Mouse (Mus musculus) right cerebral cortex, adult 18-20 months (tissue): ENCODE results near the gene Pif1.

Experiments used
- DNase-seq: peaks from one replicate; pipeline ENCODE4 v3.0.0; 2022; ENCODE audit warnings: mixed read lengths

The Pif1 gene

DNA sequence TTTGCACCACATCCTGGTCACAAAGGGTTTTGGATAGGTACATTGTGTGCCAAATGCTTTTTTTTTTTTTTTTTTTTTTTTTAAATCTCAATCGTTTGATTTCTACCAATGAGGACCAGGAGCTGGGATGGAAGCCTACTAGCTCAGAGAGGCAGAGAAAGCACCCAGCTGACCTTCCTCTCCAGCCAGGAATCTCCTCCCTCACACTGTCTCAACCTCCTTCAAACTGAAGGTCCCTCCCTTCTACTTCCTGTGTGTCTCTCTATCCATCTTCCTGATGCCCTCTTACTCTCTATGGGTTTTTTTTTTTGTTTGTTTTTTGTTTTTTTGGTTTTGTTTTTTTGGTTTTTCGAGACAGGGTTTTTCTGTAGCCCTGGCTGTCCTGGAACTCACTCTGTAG lies 14.0 kb downstream of the Pif1 start:
- no peak for DNase-seq

DNA sequence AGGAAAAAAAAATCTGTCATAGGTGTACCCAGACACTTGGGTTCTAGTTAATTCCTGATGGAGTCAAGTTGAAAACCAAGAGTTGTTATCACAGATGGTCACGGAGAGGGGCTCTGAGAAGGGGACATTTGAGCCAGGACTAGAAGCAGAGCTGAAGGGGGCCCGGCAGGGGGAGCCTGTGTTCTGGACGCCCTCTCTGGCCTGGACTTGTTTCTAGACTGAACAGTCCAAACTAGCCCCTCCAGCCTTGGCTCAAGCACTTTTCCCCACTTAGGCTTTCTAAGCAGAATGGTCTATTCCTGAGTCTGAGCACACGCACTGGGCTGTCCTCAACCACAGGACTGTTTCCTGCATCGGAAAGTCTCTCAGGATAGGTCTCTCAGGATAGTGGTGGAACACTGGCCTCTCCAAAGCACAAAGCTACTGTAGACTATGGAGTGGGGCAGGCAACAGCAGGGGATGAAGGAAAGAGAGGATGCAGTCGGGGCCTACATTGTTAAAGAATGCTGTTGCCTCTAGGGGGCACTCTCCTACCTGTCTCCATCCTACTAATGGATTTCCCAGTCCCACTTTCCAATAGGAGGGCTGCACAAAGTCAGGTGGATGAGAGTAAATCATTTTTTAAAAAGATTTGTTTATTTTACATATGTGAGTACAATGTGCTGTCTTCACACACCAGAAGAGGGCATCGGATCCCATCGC lies 16.6 kb downstream of the Pif1 start:
- DNase-seq: no peak

DNA sequence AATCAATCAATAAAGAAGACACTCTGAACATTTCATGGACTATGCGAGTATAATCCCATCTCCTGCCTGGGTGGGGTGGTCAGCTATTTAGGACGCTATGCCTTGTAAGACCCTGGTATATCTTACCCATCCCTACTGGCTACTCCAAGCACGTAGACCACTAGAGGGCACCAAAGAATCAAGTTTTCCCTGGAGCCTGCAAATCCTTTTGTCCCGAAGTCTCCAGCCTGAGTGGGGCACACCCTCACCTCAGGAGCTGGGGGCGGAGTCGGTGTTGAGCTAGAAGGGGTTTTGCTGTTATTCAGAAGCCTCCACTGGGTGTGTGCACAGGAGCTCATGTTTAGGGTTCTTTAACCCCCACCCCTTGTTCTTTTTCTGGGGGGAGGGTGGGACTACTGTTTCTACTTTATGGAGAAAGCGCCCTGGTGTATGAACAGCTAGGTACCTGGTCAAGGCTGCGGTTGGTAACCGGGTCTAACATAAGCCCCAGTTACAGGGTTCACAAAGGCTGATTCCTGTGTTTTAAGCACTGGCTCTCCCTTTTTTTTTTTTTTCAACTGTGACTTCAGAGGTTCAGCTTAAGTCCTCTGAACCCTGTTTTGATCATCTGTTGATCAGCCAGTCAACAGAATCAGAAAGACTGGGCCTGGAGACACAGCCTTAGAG lies 18.6 kb downstream of the Pif1 start:
- peak; percentile 32 for DNase-seq

DNA sequence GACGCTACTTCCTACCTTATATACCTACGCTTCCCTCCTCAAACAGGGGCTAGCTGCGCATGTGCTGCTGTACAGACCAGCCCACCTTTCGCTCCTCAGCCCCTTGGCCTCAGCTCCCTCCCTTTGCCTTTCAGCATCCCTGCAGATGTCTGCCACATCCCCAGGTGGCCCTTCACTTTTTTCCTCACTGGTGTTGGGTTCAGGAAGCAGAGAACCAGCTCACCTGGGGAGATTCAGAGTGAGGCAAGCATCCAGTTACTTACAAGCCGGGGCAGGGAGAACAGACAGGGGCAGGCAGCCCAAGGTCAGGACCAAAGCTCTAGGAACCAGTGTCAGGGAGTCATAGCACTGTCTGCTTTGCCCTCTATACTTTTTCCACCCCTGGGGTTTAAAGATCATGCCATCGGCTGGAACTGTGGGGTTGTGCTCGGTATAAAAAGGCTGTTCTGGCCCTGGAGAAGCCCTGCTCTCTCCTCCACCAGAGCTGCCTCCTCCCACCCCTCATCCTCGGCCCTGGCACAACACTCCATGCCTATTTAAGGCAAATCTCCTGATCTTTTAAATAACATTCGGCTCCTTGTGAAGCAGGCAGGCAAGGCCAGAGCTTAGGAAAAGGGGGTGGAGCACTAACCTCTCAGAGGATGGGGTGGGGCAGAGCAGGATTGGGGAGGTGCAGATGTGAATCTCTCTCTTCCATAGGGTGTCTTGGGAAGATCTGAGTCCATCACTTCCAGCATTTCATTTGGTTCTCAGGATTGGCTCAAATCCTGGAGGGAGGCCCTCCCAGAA lies 19.6 kb downstream of the Pif1 start:
- DNase-seq: no peak

DNA sequence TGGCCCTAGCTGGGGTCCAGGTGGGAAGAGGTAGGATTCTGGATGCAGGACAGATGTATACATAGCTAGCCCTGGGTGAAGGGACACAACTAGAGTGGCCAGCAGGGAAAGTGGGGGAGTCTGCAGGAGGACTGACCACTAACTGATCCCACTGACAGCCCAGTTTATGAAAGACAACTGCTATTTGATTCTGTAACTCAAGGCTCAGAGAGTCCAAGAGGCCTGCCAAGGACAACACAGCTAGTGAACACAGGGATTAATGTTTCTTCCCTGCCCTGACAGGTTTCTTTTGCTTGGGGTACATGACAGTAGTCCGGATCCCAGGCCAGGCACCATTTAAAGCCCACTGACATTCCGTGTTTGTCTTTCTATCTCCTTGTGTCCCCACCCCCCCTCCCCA lies 20.2 kb downstream of the Pif1 start:
- no peak for DNase-seq

DNA sequence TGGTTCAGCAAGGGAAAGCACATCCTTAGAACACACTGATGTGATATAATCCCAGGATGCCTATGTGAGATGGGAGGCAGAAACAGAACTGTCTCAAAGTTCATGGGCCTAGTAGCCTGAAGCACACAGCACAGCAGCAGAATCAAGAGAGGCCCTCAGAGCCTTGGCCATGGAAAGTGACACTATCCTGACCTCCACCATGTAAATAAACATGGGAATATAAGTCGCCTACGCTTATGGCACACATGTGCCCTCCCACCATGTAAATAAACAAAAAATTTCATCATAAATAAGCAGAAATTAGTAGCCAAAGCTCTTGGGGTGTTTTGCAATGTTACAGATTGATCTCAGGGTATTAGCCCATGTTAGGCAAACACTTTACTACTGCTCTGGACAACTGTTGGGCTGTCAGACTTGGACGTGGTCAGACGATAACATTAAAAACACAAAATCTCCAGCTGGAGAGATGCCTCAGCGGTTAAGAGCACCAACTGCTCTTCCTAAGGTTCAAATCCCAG lies 25.1 kb downstream of the Pif1 start:
- no peak for DNase-seq

DNA sequence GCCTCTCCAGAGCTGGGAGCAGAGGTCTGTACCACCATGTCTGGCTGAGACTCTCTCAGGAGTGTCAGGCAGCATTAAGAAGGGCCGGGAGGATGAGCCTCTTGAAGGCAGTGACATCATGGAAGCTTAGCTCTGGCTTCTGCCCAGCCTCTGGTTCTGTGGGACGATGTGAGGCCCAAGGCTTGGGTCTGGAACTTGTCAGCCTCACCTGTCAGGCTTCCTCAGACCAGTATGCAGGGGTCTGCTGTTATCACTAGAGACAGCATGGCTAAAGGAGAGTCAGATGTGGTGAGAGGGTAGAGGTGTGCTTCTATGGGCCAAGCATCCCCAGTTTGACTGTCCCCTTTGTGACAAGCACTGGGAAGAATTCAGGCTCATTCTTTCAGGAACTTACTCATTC lies 26.1 kb downstream of the Pif1 start:
- no peak for DNase-seq

DNA sequence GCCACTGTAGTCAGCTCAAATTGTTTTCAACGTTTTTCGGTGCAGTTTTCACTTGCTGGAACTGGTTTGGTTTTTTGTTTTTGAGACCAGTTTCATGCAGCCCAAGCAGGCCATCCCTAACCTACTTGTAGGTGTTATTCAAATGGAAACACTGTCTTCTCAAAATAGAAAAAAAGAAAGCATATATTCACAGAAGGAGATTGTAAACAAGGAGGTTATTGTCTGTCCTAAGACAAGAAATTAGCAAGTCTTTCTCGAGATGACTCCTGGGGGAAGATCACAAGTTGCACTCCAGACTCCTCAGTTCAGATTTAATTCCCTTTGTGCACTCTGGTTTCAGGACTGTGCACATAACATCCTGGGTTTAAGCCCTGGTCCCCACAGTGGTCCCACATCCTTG lies 32.4 kb downstream of the Pif1 start:
- no peak for DNase-seq

DNA sequence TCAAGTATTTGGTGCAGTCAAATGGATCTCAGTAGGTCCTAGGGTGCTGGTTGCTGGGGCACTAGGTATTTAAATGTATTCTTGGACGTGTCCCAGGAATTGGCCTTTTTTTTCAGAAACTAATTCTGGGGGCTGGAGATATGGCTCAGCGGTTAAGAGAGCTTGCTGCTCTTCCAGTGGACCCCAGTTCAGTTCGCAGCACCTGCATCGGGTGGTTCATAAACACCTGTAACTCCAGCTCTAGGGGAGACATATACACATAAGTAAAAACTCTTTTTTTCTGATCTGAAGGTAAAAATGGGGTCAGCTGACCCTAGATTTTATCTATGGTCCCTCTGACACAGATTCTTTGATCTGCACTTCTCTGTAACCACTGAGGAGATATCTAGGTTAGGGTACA lies 34.2 kb downstream of the Pif1 start:
- no peak for DNase-seq

DNA sequence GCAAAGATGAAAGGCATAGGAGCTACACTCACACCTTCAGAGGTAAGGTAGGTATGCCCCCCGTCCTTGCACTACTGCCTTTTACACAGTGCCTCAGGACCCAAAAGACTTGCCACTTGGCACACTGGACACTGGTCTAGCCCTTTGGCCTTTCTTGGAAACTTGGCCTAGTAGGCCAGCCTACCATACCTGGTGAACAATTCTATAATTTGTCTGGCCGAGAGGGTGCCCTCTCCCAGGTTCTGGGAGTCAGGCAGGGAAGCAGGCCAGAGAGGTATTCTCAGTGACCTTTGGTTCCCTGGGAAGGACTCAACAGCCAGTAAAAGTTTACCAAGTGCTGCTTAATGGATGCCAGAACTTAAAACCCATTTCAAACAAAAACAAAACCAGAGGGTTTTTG lies 34.7 kb downstream of the Pif1 start:
- no peak for DNase-seq

DNA sequence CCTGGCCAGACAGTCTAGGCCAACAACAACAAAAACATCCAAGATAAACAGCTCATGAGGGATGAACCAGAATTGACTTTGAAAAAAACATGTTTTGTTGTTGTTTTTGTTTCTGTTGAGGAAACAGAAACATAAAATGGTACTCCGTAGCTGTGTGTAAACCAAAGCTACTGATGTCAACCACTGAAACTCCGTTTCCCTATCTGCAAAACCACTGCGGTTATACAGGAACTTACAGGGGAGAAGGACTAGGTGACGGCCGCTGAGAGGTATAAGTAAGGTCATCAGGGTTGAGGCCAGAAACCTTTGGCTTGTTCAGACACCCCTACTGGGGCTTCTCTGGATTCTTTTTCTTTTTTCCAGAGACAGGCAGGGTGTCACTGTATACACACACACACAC lies 35.9 kb downstream of the Pif1 start:
- DNase-seq: no peak

DNA sequence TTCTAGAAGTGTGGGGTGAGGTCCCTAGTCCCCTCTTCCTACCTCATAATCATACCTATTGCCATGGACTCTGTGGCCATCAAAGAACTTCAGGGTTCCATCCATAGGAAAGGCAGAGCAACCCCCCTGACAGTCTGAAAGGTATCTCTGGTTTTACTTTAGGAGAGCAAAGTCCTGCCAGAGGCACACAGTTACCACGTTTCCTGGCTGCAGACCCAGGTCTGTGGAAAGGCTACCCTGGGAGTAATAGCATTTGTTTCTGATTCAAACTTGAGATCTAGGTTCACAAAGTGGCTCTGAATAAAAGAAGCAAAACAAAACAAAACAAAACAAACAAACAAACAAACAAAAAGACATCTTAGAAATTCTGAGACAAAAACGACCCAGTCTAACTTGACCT lies 37.3 kb downstream of the Pif1 start:
- DNase-seq: no peak

DNA sequence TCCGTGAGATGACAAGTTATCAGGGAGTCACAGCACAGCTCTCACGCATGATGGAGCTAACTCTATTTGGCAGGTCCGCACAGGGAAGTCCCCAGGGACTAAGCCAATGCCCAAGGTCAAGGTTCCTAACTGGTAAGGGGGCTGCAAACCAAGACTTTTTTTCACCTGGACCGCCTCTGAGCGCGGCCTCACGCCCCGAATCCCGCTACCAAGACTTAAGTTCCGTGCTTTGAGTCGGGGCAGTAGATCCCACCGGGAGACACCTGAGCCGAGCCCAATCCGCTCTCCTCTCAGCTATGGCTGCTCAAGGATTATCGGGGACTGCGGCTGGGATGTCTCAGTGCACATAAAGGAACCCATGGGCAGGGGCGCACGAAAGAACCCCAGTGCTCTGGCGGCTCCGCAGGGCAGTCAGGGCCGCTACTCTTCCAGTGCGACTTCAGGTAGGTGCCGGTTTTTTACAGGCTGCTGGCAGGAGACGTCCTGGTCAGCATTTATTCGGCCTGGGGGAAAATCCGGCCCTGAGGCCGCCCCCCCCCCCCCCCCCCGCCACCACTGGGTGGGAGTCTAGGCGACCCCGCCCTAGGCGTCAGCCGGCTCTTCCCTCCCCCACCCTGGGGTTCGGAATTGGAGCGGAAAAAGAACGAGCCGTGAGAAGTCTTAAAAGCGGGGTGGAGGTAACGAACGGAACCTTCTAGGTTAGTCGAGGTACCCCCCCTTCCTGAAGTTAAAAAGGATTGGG lies 42.2 kb downstream of the Pif1 start, which contains the start of gene Rbpms2:
Gene Rbpms2 (plus strand): TSS at position 624 of the 742 bp plus-strand sequence.
- DNase-seq: no peak

DNA sequence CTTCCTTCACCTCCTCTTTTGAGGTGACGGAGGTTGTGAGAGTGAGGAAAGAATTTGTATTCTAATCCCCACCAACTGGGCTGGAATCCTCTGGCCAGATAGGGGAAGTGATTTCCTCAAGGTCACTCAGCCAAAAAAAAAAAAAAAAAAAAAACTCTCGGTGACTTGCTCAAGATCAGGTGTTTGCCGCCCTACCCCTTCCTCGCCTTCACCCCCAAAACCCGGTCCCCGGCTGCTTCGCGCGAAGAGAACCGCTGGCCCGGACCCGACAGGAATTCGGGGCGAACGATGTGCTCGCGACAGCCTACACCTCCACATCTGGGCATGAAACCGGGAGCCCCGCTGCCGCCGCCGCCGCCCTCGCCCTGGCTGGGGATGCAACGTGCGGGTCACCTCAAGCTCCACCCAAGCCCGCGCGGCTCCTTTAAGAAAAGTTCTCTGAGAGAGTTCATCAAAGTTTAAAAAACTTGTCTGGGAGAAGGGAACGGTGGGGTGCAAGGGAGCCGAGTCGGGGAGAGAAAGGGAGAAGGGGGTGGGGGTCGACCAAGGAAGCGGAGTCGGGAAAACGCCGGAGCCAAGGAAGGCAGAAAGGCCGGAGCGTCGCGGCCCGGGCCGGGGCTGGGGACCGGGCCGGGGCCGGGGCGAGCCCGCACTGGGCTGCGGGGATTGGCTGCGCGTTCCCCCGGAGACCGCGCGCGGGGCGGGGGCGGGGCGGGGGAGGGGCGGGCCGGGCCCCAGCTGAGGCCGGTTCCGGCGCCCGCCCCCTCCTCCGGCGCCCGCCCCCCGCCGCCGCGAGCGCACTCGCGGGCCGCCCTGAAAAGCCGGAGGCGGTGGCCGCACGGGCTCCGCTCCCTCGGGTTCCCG lies 43.0 kb downstream of the Pif1 start:
- DNase-seq: no peak

DNA sequence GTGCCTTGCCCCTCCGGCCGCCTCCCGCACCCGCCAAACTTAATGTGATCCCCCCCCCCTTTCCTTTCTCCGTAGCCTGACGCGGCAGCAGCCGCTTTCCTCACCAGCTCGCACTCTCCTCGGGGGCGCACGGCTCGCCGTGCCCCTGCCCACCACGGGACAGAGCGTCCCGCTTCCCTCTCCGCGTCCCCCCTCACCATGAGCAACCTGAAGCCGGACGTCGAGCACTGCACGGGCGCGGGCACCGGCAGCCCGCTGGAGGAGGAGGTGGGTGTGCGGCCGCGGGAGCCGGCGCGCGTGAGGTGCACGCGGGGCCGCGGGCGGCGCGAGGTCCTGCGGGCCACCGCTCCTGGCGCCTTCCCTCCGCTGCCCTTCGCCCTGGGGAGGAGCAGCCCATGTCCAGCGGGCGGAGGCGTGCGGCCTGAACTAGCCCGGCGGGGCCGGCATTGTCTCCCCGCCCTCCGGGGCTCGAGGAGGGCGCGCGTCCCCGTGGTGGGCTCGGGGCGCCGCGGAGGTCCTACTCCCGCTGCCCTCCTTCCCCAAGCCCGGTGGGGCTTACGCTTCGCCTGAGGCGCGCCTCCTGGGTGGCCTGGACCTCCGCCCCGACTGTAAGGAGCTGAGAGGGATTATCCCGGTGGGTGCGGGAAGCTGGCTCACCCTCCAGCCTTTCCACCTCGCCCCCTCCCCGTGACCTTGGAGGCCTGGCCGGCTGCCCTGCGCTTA lies 43.8 kb downstream of the Pif1 start:
- no peak for DNase-seq

DNA sequence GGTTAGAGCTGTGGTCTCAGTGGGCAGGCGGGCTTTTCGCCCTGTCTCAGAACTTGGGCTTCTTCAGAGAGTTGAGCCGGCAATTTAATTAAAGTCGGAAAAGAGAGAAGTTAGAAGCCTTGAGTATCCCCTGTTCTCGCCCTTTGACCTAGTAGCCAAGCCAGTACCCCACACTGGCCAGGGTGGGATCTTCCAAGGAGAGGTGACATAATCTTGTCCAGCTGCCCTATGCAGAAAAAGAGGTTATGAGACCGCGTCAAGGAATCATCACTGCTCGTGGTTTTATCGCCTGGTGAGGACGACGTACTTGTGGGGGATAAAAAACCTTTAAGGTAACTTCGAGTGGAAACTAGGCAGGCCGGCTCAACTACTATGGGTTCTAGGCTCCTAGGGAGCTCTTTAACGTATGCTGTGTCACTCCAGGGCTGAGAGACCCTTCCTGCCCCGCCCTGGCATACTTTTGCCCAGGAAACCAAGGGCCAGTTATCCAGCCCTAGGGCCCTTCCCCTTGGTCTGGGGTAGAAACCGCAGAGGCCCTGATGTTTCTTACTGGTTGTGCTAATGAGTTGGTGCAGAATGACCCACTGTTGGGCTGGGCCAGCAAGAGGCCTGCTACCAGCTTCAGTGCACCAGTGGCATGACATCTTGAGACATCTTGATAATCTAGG lies 44.5 kb downstream of the Pif1 start:
- no peak for DNase-seq

DNA sequence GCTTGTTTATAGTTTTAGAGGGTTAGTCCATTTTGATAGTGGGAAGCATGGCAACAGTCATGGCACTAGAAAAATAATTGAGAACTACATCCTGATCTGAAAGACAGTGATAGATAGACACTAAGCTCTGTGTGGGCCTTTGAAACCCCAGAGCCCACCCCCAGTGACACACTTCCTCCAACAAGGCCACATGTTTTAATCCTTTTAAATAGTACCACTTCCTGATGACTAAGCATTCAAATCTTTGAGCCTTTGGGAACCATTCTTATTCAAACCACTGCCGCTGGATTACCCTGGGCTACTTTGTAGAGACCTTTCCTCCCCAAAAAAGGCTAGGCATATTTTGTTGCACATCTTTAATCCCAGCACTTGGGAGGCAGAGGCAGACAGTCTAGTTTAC lies 48.8 kb downstream of the Pif1 start:
- DNase-seq: no peak

DNA sequence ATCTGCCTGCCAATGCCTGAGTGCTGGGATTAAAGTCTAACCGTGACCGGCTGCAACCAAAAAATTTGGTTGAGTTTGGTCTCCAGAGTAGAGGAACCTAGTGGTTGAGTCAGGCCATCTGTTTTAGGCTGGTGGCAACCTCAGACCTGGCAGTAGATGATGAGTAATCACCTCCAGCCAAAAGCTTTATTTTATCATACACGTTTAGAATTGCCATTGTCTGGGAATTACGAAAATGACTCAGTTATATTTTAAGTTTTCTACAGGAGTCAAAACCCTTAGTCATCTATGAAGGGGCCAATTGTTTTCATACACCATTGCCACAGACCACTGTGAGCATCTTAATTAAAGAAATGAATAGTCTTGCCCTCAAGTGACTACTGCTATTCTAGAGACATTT lies 50.0 kb downstream of the Pif1 start:
- no peak for DNase-seq

DNA sequence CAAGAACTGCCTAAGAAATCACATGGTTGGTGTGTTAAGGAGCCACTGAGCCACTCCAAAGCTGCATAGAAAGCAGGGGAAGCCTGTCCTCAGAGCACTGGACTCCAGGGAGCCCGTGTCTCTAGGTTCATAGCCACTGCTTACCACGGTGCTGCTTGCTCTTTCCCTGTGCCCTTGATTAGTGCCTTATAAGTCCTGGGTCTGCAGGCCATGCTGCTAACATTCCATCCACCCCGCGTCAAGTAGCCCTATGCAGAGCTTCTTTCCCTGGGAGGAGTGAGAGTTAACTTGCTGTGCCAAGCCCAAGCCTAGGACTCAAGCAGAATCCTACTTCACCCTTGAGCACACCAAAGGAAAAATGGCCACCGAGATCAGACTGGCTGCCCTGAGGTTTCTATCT lies 52.1 kb downstream of the Pif1 start:
- DNase-seq: no peak

DNA sequence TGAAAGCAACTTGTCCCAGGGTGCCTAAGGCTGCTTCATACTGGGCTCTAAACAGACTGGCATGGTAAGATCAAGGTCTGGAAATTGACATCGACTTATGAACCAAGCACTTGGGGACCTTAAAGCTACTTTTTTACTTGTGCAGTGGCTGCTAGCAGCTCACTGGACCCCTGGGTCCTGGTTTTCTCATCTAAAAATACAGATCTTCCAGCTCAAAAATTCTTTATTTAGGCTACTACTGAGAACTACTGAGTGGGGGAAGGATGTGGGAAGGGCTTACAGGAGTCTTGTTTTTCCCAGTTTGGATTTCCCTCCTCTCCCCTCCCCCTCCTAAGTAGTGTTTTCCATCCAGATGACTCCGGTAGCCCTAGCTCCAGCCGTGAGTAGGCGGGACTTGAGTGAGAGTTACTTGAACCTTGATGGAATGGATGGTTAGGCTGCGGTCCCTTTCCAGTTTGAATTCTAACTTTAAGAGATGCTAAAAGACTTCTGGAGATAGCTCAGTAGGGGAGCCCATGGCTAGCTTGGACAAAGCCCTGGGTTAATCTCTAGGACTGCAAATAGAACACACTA lies 54.0 kb downstream of the Pif1 start:
- no peak for DNase-seq
